8 mouse cellular contexts compared by ENCODE assay signal in the genomic region with DNA sequence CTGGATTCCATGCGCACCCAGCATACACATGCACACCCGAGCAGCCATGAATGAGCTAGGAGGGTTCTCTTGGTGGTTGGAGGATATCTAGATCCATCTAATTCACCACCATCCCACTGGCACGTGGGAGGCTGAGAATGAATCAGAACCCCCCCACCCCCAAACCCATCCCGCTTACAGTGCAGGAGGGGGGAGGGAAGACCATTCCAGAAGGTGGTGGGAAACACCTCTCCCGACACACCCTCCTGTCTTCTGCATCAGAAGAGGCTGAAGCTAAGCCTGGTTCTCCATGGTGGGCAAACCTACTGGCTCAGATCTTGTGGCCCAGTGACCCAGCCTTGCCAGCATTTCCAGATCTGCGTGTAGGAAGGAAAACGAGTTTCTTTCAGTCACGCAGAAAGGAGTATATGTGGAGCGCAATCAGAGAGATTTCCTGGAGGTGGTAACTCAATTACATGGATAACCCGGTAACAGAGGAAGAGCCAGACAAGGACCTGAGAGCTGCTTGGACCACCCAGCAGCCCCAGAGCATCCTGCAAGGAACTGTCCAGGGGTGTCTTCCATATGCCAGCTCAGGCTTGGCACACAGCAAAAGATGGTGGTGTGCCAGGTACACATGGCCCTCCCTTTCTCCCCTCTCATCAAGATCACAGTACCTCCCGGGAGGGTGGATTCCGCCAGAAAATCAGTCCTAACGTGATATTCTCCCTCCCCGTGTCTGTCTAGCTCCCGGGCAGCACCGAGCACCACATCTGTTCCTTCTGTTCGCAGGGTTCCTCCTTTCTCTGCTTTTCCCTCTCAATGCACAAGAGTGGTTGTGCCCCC. TPM values are rescaled to one million over a fixed set of nuclear protein-coding genes. Genes with fewer than 3 reads are reported as not detected.
A peak's percentile ranks its signal among the peaks of the same experiment; 100 is the strongest.
DNase-seq lines count a peak whose midpoint lies in the region; ATAC-seq and TF ChIP-seq lines count a peak whose summit lies in the region.

No protein-coding gene starts in this region.

- 71% methylated on average over 17 of the region's 17 CpGs for WGBS in lung, postnatal 0 days
- 80% methylated on average over 17 of the region's 17 CpGs for WGBS in intestine, embryonic 14.5 days
- WGBS in olfactory bulb, adult 2 months, result 57% methylated on average over 17 of the region's 17 CpGs

- TF ChIP-seq CTCF in lung, postnatal 0 days (IDR thresholded peaks at IDR 0.05), result no peak
- no peak for TF ChIP-seq CTCF in olfactory bulb, adult 2 months (IDR thresholded peaks at IDR 0.05; ENCODE audit: insufficient read depth, low read depth, low read length)

- no peak for TF ChIP-seq EP300 in lung, postnatal 0 days (IDR thresholded peaks at IDR 0.05)

- peak overlapping the region; percentile 79 for H3K27ac ChIP-seq in lung, postnatal 0 days (ENCODE audit: low read length)
- H3K27ac ChIP-seq in intestine, embryonic 14.5 days (ENCODE audit: low read depth), result no peak overlapping the region
- H3K27ac ChIP-seq in olfactory bulb, adult 2 months (ENCODE audit: insufficient read depth, low read depth, low read length), result no peak overlapping the region

- peak overlapping the region; percentile 97 for H3K4me2 ChIP-seq in lung, postnatal 0 days (replicated peaks; ENCODE audit: low read depth, low read length)
- peak overlapping the region; percentile 84; the same call in 1 of the 2 replicates for H3K4me2 ChIP-seq in intestine, embryonic 14.5 days (ENCODE audit: low read length)

- peak; percentile 82 for DNase-seq in cerebellum, adult 11-12 months
- no peak for DNase-seq in cerebellum, adult 11 months
- no peak for DNase-seq in lung, postnatal 0 days (ENCODE audit: low spot score)
- no peak for DNase-seq in lung, postnatal 14 days
- DNase-seq in intestine, embryonic 14.5 days (ENCODE audit: low spot score), result no peak
- no peak for DNase-seq in testis, postnatal 14 days (ENCODE audit: low spot score)
- no peak for DNase-seq in urinary bladder, postnatal 4 days (ENCODE audit: low spot score in 2 of 2)

- H3K9me3 ChIP-seq in lung, postnatal 0 days (ENCODE audit: low read length), result no peaks in the 10 kb centered on the region
- H3K9me3 ChIP-seq in intestine, embryonic 14.5 days (ENCODE audit: control insufficient read depth, low read length), result no peaks in the 10 kb centered on the region

- peak overlapping the region; percentile 32; the same call in 1 of the 2 replicates for H3K9ac ChIP-seq in lung, postnatal 0 days (replicated peaks; ENCODE audit: low read depth)
- no peak overlapping the region for H3K9ac ChIP-seq in intestine, embryonic 14.5 days (ENCODE audit: low read length)

- ATAC-seq in lung, postnatal 0 days, result no peak
- no peak for ATAC-seq in intestine, embryonic 14.5 days (replicated peaks; ENCODE audit: low FRiP score, low TSS enrichment, low read depth)

- 0 out of 2 replicates have a peak, but pooled peaks cover 3% of the 10 kb centered on the region for H3K4me1 ChIP-seq in lung, postnatal 0 days (ENCODE audit: insufficient read depth, low read depth, low read length)
- peaks cover 9% of the 10 kb centered on the region; the same call in 1 of the 2 replicates for H3K4me1 ChIP-seq in intestine, embryonic 14.5 days (replicated peaks; ENCODE audit: control insufficient read depth, insufficient read depth, low read length)
- H3K4me1 ChIP-seq in olfactory bulb, adult 2 months (ENCODE audit: control insufficient read depth, insufficient read depth, low read length), result peaks cover 37% of the 10 kb centered on the region

- no peak for TF ChIP-seq POLR2A in olfactory bulb, adult 2 months (IDR thresholded peaks at IDR 0.05; ENCODE audit: insufficient read depth, low read depth, low read length)

- H3K27me3 ChIP-seq in lung, postnatal 0 days (replicated peaks; ENCODE audit: insufficient read depth, low read length), result 0 out of 2 replicates have a peak, but pooled peaks cover 15% of the 10 kb centered on the region
- peaks cover 56% of the 10 kb centered on the region for H3K27me3 ChIP-seq in intestine, embryonic 14.5 days (replicated peaks; ENCODE audit: control insufficient read depth, insufficient read depth, low read length)

- no peaks in the 10 kb centered on the region for H3K36me3 ChIP-seq in lung, postnatal 0 days (ENCODE audit: insufficient read depth, low read length)
- H3K36me3 ChIP-seq in intestine, embryonic 14.5 days (ENCODE audit: control insufficient read depth, insufficient read depth, low read length), result no peaks in the 10 kb centered on the region

- H3K4me3 ChIP-seq in lung, postnatal 0 days (ENCODE audit: low read depth, low read length), result peak overlapping the region; percentile 25
- no peak overlapping the region for H3K4me3 ChIP-seq in intestine, embryonic 14.5 days (ENCODE audit: low read depth, low read length)
- 0 out of 2 replicates have a peak overlapping the region, but pooled peaks have one; percentile 84 for H3K4me3 ChIP-seq in olfactory bulb, adult 2 months (ENCODE audit: insufficient read depth, low read depth, low read length)

RNA-seq across cellular contexts. Expression of a gene that starts 23.1 kb away (rescaled TPM):
- 15.0 and 17.0 TPM in 2 replicates for polyA plus RNA-seq in lung, postnatal 0 days (2015; fragmentation: Nextera tagmentation; extraction: Ambion mirVana)
- 3.9 and 4.0 TPM in 2 replicates for polyA plus RNA-seq in intestine, embryonic 14.5 days (2014; fragmentation: Nextera tagmentation; extraction: Ambion mirVana)
- polyA plus RNA-seq in olfactory bulb, adult 2 months (2012; ENCODE audit: insufficient read depth, insufficient read length, low replicate concordance, missing spikeins), result not detected in 2 replicates

RNA-seq across cellular contexts. Expression of a gene that starts 53.3 kb away (rescaled TPM):
- polyA plus RNA-seq in lung, postnatal 0 days (2015; fragmentation: Nextera tagmentation; extraction: Ambion mirVana), result 0.12 TPM in 1 of 2 replicates, not detected in the other
- polyA plus RNA-seq in intestine, embryonic 14.5 days (2014; fragmentation: Nextera tagmentation; extraction: Ambion mirVana), result not detected in 2 replicates
- not detected in 2 replicates for polyA plus RNA-seq in olfactory bulb, adult 2 months (2012; ENCODE audit: insufficient read depth, insufficient read length, low replicate concordance, missing spikeins)
